Mouse (Mus musculus) cortical plate, adult 2 months (tissue): ENCODE data around the gene Dnm1.

ENCODE experiments used
- CTCF ChIP-seq: fragments of 200-500 bp; IDR thresholded peaks from 2 replicates; pipeline ENCODE4 v1.5.1; 2011; ENCODE audit warnings: mild to moderate bottlenecking, control low read depth, low read length; ENCODE audit not compliant: insufficient read depth; ENCODE audit errors: extremely low read depth
- POLR2A ChIP-seq: fragments of 200-500 bp; IDR thresholded peaks from 2 replicates; pipeline ENCODE4 v1.6.1; 2011; ENCODE audit warnings: mild to moderate bottlenecking, low read length, control low read depth; ENCODE audit not compliant: insufficient read depth; ENCODE audit errors: extremely low read depth

DNA sequence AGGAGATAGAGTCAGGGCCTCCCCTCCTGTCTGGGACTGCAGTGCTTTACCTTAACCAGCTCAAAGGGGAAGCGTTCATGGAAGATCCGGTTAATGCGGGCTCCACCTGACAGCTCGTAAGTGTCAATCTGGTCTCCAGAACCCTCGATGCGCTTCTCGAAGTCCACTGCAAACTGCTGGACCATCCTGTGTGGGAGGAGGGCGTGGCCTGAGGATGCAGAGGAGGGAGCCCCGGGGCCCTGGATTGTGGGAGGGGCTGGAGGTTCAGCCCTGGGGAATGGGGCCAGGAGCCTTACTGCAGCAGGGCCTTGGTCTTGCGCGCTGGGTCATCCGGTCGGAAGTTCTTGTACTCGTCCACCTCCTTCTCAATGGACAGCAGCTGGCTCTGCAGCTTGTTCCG lies 17.2 kb downstream of the Dnm1 start:
- TF ChIP-seq CTCF (no peak), POLR2A (no peak)
